Mouse (Mus musculus): ENCODE measurements at regions not wholly inside any gene's neighbourhood (a gene's known extent, or its start where the extent isn't known, plus 50 kb on each side); places are given as distances from the start of the nearest gene placed in this dataset.
"Not testable (repeated sequence)": the region's sequence is repeated elsewhere in the genome, so short reads cannot be mapped to it uniquely, and the experiment has no call there.

DNA sequence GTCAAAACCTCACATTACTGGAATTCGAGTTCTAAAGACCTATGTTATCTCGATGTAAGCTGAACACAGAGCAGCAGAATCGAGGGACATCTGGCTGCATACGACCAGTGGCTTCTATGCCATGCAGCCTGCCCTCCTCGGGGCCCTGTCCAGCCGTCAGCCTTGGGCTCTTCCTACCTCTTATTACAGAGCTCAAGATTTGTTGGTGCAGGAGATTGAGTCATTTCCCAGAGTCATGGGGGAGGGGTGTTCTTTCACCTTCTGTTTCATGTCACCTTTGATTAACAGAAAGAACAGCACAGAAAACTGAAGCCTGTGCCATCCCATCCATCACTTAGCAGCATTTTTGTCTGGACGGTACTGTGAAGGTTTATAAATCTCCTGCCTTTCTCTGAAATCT is 52.1 kb downstream of the Sst start:
- no peak for DNase-seq

DNA sequence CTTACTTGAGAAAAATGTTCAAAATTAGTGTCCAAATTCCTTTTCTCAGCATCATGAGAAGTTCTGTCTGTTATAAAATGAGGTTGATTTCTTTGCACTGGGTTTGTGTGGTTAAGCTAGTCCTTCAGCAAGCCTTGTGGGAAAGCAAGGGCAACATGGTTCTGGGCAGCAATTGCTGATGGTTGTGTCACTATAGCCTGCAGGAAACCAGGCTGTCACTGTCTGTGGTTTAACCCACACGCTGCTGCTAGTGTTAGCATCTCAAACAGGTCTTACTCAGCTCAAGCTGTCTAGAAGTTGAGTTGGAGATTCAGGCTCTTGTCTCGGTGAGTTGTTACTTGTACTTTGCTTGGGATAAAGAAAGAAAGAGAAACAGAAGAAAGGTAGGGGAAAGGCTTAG is 52.6 kb downstream of the Sst start:
- no peak for DNase-seq

GRCm38 (mm10) chr16:23834991-23835390 is 55.8 kb downstream of the Sst start:
- no peak for DNase-seq

DNA sequence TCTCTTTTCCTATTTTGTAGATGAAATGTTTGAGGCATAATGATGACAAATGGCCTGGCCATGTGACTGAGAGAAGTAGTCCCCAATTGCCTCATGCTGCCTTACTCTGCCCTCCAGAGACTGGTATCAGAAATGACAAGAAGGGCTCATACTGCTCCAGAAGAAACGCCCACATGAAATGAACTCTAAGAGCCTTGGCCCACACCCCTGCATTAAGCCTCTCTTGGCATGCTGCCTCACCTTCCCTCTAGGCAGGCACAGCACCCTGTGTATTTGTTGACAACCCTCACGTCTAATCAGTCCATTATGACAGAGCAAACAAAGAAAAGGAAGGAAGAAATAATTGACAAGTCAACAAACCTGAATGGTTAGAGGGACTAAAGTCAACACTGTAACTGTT is 57.2 kb downstream of the Sst start:
- DNase-seq = no peak

DNA sequence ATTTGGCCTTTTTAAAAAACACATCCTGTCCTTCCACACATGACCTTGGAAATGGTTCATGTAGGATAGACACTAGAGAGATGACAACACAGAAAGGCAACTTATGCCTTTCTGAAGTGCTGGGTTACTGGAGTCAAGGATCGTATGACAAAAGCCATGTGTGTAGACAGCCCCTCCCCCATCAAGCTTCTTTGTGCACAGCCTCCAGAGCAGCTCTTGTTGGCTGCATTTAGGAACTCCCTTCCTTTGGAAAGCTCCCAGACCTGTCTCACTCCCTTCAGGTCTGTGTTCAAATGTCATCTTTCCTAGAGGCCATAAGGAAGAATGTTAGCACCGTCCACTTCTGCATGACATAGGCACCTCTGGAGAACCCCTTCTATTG is 57.7 kb downstream of the Sst start:
- DNase-seq = no peak

DNA sequence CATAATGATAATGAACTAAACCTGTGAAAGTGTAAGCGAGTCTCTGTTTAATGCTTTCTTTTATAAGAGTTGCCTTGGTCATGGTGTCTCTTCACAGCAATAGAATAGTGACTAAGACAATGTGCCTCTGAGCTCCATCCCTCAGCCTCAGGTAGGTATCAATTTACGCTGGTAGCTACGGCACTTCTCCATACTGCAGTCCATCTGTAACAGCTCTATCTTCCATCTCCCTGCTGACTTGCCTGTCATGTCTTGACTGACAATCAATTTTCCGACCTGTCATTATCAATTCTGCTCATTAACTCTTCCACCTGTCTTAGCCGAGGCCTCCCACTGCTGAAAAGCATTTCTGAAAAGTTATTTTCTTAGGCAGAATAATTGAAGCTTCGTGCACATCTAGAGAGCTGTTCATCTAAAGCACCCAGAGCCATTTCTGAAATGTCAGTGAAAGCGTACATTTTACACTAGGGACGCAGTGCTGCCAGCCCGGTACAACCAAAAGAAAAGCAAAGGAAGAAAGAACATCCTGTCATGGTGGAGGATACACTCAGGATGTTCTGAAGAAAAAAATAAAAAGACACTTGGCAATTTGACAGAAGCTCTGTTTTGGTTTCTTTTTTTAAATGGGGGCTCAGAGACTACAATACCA is 58.2 kb downstream of the Sst start:
- DNase-seq = no peak

- no peak for DNase-seq
Observed at GRCm38 (mm10) chr16:23825662-23826061, 65.1 kb downstream of the Sst start.

- DNase-seq = no peak
Observed at GRCm38 (mm10) chr16:23785216-23785615, 105.5 kb downstream of the Sst start.

DNA sequence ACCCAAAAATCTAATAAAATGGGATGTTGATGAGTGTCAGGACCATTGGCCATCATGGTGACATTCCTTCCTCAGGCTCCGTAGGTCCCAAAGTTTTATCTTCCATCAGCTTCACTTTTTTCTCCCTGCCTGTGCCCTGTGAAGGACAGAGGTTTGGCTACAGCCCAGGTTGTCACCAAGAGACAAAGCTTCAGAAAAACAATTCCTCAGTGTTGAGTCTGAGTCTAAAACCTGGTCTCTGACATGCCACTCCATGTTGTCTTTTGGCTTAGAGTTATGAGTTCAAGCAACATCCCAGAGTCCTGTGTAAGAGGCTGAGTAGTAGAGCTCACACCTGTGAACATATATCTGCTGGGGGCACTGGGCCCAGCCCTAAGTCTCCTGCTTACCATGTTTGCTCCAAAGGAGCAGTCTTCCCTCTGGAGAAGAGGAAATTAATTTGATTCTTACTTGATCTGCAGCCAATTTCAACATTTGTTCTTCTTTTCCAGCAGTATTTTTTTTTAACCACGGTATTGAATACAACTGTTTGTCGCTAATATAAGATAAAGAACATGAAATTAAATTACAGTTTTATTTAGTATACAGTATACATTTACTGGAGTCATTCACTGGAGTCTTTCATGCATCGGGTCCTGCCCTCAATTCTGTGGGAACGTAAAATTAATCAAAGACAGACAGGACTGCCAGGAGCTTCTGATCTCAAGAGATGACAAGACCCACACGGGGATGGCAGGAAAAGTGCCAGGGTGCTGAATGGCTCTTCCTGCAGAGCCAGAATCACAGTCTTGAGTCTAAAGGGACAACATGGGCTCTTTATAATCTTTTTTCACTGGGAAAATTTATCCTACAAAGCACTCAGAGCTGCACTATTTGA is 106.5 kb downstream of the Sst start:
- DNase-seq = no peak

- no peak for DNase-seq
Observed at GRCm38 (mm10) chr16:23780440-23781231, 110.1 kb downstream of the Sst start.

- no peak for DNase-seq
Observed at GRCm38 (mm10) chr16:23777894-23778293, 112.9 kb downstream of the Sst start.

GRCm38 (mm10) chr16:23777041-23777440 is 113.7 kb downstream of the Sst start:
- DNase-seq = no peak

- no peak for DNase-seq
Observed at GRCm38 (mm10) chr16:23776501-23776900, 114.3 kb downstream of the Sst start.

DNA sequence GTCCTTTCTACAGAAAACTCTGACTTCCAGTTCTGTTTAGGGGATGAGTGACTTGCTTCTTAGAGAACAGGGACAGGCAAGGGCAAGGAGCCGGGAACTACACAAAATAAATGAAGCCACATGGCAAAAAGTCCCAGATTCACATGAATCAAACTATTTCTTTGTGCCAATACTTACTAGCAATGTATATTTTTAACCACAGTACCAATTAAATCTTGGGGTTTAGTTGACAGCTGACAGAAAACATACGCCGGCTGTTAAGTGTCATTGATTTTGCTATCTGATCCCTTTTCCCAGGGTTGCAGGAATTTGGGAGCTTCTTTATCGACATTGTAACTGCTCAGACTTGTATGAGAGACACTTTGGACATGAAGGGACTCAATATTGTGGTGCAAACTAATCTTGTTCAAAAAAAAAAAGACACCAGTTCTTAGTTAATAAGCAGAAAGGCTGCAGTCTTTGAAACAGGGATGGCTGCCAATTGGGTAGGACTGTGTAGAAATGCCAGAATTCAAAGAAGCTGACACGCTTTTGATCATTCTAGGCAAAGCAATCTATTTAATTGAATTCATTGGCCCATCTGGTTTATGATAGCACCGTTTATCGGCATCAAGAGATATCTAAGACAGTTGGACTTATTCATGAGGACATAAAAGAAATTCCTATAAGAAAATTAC is 132.5 kb downstream of the Sst start:
- no peak for DNase-seq

GRCm38 (mm10) chr16:23737026-23737425 is 153.7 kb downstream of the Sst start:
- no peak for DNase-seq

- DNase-seq = no peak
Observed at GRCm38 (mm10) chr16:23735722-23736121, 155.0 kb downstream of the Sst start.

DNA sequence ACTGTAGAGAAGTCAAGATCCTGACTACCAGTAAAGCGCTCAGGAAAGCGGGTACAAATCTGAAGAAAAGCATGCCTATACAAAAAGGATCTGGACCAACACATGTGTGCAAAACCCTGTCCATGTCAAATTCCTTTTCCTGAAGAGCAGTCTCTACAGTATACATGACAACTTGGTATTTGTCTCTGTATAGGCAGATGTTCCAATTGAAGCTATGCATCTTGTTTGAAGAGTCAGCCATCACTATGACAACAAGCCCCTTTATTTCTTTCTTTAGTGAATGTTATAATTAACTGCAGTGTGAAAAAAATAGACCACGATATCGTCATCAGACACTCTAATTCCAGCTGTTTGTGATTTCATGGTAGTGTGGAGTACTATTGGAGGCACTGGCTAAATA is 164.2 kb downstream of the Sst start:
- no peak for DNase-seq

DNA sequence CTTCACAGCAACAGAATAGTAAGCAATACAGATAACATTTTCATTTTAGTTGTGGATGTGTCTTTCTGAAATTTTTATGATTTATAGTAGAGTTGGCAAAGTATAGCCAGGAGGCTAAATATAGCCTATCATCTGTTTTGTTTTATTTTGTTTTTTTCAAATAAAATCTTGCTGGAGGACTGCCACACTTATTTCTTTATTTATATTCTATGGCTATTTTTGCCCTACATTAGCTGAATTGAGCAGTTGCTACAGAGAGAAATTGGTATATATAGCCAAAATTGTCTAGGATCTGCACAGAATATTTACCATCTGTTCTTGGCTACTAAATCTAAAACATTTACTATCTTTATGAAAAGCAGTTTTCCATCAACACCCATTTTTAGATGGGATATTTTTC is 169.0 kb downstream of the Sst start:
- DNase-seq = no peak

DNA sequence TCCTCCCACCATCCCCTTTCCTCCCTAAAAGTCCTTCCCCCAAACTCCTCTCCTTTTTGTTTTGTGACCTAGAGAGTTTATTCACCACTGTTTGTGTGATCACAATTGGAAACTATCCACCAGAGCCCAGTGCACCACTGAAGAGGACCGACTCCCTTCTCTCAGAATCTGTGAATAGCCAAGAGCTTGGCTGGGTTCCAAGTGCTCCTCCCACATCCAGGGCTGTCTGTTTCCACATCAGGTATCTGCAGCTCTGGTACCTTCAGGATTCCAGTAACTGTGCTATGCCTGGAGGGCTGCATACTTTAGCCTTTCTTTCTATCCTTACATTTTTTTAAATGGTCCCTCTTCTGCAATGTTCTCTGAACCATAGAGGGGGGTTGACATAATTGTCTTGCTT is 180.5 kb upstream of the Masp1 start:
- DNase-seq = no peak

DNA sequence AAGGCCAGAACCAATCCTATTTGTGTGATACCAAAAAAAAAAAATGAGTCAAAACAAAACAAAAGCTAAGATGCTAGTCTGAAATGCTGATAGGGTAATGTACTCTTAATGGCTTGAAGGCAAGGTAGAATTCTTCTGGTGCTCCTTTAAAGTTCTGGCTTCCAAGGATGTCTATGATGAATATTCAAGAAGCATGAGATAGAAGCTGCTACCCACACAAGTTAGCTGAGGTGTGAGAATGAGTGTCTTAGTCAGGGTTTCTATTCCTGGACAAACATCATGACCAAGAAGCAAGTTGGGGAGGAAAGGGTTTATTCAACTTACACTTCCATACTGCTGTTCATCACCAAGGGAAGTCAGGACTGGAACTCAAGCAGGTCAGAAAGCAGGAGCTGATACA is 173.6 kb upstream of the Masp1 start:
- DNase-seq = not testable (repeated sequence)

DNA sequence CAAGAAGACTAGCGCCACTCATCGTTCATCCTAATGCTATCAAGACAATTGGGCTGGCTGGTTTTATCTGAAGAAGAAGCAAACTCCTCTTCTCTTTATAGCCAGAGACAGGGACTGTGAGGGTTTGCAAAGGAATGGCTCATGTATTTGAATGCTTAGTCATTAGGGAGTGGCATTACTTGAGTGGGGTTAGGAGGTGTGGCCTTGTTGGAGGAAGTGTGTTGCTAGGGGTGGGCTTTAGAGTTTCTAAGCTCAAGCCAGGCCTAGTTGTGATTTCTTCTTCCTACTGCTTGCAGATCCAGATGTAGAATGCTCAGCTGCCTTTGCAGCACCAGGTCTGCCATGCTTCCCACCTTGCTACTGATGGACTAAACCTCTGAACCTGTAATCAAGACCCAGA is 169.4 kb upstream of the Masp1 start:
- DNase-seq = no peak

- DNase-seq = no peak
Observed at GRCm38 (mm10) chr16:23686783-23687182, 166.2 kb upstream of the Masp1 start.

GRCm38 (mm10) chr16:23680434-23680833 is 159.8 kb upstream of the Masp1 start:
- DNase-seq = no peak
